Mouse (Mus musculus): ENCODE data around the gene 9930022D16Rik.

Gene 9930022D16Rik

GRCm38 (mm10) chr11:109458165-109458564 is 44.4 kb downstream of the 9930022D16Rik start:
- DNase-seq, result no peak

- no peak for DNase-seq
These were observed 46.9 kb downstream of the 9930022D16Rik start for GRCm38 (mm10) chr11:109460586-109460985.

- no peak for DNase-seq
These were observed 51.4 kb downstream of the 9930022D16Rik start for GRCm38 (mm10) chr11:109465068-109465467.

- DNase-seq, result no peak
These were observed 53.3 kb downstream of the 9930022D16Rik start for GRCm38 (mm10) chr11:109466987-109467386.

- no peak for DNase-seq
These were observed 54.4 kb downstream of the 9930022D16Rik start for GRCm38 (mm10) chr11:109468133-109468532.
